Mouse (Mus musculus): Measurements from ENCODE around the gene Gucy2d. TPM values are rescaled to one million over a fixed set of nuclear protein-coding genes. Genes with fewer than 3 reads are reported as not detected.

Gene Gucy2d
- total and polyA plus RNA-seq, 3 experiments = not detected

- H3K9me3 ChIP-seq (replicated peaks; ENCODE audit: insufficient read depth, low read length) = no peaks in the 10 kb centered on the region
- H3K27me3 ChIP-seq (ENCODE audit: control insufficient read depth in 1 of 2, insufficient read depth in 2 of 2, low read length in 2 of 2) = peaks cover 0 to 9% of the 10 kb centered on the region in 2 experiments; a peak in 3 of 4 replicates
- no peaks in the 10 kb centered on the region for H3K79me2 ChIP-seq (ENCODE audit: control insufficient read depth, insufficient read depth, low read length, poor library complexity)
- DNase-seq (ENCODE audit: low read depth, low spot score) = no peak
- no peaks in the 10 kb centered on the region for H3K4me1 ChIP-seq (ENCODE audit: control insufficient read depth in 1 of 2, insufficient read depth in 2 of 2, low read length in 2 of 2)
- no peaks in the 10 kb centered on the region for H3K36me3 ChIP-seq (ENCODE audit: control insufficient read depth in 1 of 2, insufficient read depth in 2 of 2, low read length in 2 of 2)
- H3K27ac ChIP-seq (ENCODE audit: control insufficient read depth, low read depth, low read length) = no peak overlapping the region
- H3K9ac ChIP-seq (ENCODE audit: control insufficient read depth, low read depth, low read length, poor library complexity, severe bottlenecking) = no peak overlapping the region
- H3K4me3 ChIP-seq (ENCODE audit: control insufficient read depth in 1 of 2, insufficient read depth in 1 of 2, low read depth in 2 of 2, low read length in 2 of 2) = no peak overlapping the region
- no peak for TF ChIP-seq CTCF (IDR thresholded peaks at IDR 0.05 in 2 of 3, conservative IDR thresholded peaks at IDR 0.05 in 1 of 3; ENCODE audit: control insufficient read depth in 1 of 3, insufficient read depth in 1 of 3, low read depth in 2 of 3, low read length in 3 of 3, poor library complexity in 1 of 3, severe bottlenecking in 1 of 3)
- TF ChIP-seq POLR2AphosphoS2 (IDR thresholded peaks at IDR 0.05; ENCODE audit: low read length) = no peak
- TF ChIP-seq EP300 (IDR thresholded peaks at IDR 0.05; ENCODE audit: low read depth in 1 of 2, low read length in 2 of 2) = no peak
- TF ChIP-seq GABPA (IDR thresholded peaks at IDR 0.05; ENCODE audit: low read depth, low read length) = no peak
Observed at GRCm38 (mm10) chr7:98505664-98506063, 65.4 kb downstream of the Gucy2d start.

- no peak overlapping the region for H3K4me3 ChIP-seq (ENCODE audit: control insufficient read depth in 1 of 2, insufficient read depth in 1 of 2, low read depth in 2 of 2, low read length in 2 of 2)
- no peaks in the 10 kb centered on the region for H3K9me3 ChIP-seq (replicated peaks; ENCODE audit: insufficient read depth, low read length)
- no peak for TF ChIP-seq ZKSCAN1 (IDR thresholded peaks at IDR 0.05; ENCODE audit: low read depth, low read length)
- DNase-seq (ENCODE audit: low read depth, low spot score) = no peak
- H3K4me1 ChIP-seq (ENCODE audit: control insufficient read depth in 1 of 2, insufficient read depth in 2 of 2, low read length in 2 of 2) = no peaks in the 10 kb centered on the region
- H3K79me2 ChIP-seq (ENCODE audit: control insufficient read depth, insufficient read depth, low read length, poor library complexity) = no peaks in the 10 kb centered on the region
- no peak overlapping the region for H3K9ac ChIP-seq (ENCODE audit: control insufficient read depth, low read depth, low read length, poor library complexity, severe bottlenecking)
- no peak overlapping the region for H3K27ac ChIP-seq (ENCODE audit: control insufficient read depth, low read depth, low read length)
- peaks cover 0 to 6% of the 10 kb centered on the region in 2 experiments; a peak in 3 of 4 replicates for H3K27me3 ChIP-seq (ENCODE audit: control insufficient read depth in 1 of 2, insufficient read depth in 2 of 2, low read length in 2 of 2)
- no peaks in the 10 kb centered on the region for H3K36me3 ChIP-seq (ENCODE audit: control insufficient read depth in 1 of 2, insufficient read depth in 2 of 2, low read length in 2 of 2)
Observed at GRCm38 (mm10) chr7:98510961-98511958, 71.0 kb downstream of the Gucy2d start.

DNA sequence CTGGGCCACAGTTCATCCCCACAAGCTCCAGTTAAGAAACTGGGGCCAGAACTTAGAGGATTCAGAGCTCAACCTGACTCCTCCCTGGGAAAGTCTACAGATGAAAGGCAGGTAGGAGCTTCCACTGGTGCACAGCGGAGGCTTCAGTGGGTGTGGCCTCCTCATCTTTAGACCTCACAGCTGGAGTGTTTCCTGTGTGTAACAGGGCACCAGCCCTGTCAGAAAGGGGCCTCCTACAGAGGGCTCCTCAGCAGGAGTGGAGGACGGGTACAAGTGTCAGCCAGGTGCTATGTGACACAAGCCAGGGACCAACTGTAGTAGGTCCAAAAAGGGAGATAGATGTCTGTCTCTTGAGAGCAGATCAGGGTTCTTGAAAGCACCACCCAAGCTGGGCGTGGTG lies 73.0 kb downstream of the Gucy2d start:
- TF ChIP-seq CHD2 (IDR thresholded peaks at IDR 0.05; ENCODE audit: low read length) = no peak
- no peak for TF ChIP-seq TCF12 (IDR thresholded peaks at IDR 0.05; ENCODE audit: low read depth, low read length)
- TF ChIP-seq UBTF (IDR thresholded peaks at IDR 0.05; ENCODE audit: borderline replicate concordance, insufficient read depth, low read depth, low read length) = no peak
- no peak for TF ChIP-seq ETS1 (IDR thresholded peaks at IDR 0.05; ENCODE audit: low read depth, low read length)
- no peak for TF ChIP-seq USF1 (IDR thresholded peaks at IDR 0.05; ENCODE audit: low read depth, low read length)
- no peak for TF ChIP-seq MYB (IDR thresholded peaks at IDR 0.05; ENCODE audit: low read depth, low read length)
- TF ChIP-seq BHLHE40 (IDR thresholded peaks at IDR 0.05; ENCODE audit: borderline replicate concordance, low read depth, low read length) = no peak
- no peak for TF ChIP-seq POLR2A (IDR thresholded peaks at IDR 0.05; ENCODE audit: control insufficient read depth in 1 of 2, insufficient read depth in 1 of 2, low read depth in 1 of 2, low read length in 2 of 2, poor library complexity in 1 of 2)
- TF ChIP-seq MAZ (IDR thresholded peaks at IDR 0.05; ENCODE audit: low read depth, low read length) = no peak
- no peak for TF ChIP-seq E2F4 (IDR thresholded peaks at IDR 0.05; ENCODE audit: borderline replicate concordance, low read depth, low read length)
- Histone ChIP-seq H3K4me1 (ENCODE audit: control insufficient read depth in 1 of 2, insufficient read depth in 2 of 2, low read length in 2 of 2) (no peaks in the 10 kb centered on the region), H3K36me3 (ENCODE audit: control insufficient read depth in 1 of 2, insufficient read depth in 2 of 2, low read length in 2 of 2) (no peaks in the 10 kb centered on the region), H3K9me3 (replicated peaks; ENCODE audit: insufficient read depth, low read length) (no peaks in the 10 kb centered on the region), H3K27me3 (ENCODE audit: control insufficient read depth in 1 of 2, insufficient read depth in 2 of 2, low read length in 2 of 2) (peaks cover 0 to 6% of the 10 kb centered on the region in 2 experiments; a peak in 3 of 4 replicates), H3K9ac (ENCODE audit: control insufficient read depth, low read depth, low read length, poor library complexity, severe bottlenecking) (no peak overlapping the region), H3K79me2 (ENCODE audit: control insufficient read depth, insufficient read depth, low read length, poor library complexity) (no peaks in the 10 kb centered on the region), H3K27ac (ENCODE audit: control insufficient read depth, low read depth, low read length) (no peak overlapping the region), H3K4me3 (ENCODE audit: control insufficient read depth in 1 of 2, insufficient read depth in 1 of 2, low read depth in 2 of 2, low read length in 2 of 2) (no peak overlapping the region)
- DNase-seq (ENCODE audit: low read depth, low spot score) = no peak
